Mouse (Mus musculus) bone marrow, adult 2 months (tissue): ENCODE results near the gene Wdr34.

ENCODE experiments used
- CTCF ChIP-seq: fragments of 200-500 bp; IDR thresholded peaks from 2 replicates; pipeline ENCODE4 v1.5.1; 2011; ENCODE audit warnings: low read length, control low read depth; ENCODE audit not compliant: control insufficient read depth, insufficient read depth
- POLR2A ChIP-seq: fragments of 200-500 bp; IDR thresholded peaks from 2 replicates; pipeline ENCODE4 v1.6.1; 2011; ENCODE audit warnings: low read depth, mild to moderate bottlenecking, control low read depth, low read length, borderline replicate concordance; ENCODE audit not compliant: control insufficient read depth

DNA sequence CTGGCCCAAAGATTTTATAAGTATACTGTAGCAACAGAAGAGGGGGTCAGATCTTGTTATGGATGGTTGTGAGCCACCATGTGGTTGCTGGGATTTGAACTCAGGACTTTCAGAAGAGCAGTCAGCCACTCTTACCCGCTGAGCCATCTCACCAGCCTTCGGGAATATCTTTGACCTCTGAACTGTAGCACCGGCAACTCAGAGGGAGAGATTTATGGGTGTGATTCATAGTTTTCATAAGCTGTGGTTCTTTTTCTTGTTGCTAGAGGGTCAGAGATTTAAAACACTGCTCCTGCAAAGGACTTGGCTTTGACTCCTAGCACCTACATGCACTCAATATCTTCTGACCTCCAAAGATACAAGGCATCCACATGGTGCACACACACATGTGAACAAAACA lies 26.9 kb upstream of the Wdr34 start:
- TF ChIP-seq CTCF (no peak), POLR2A (no peak)
